Mouse (Mus musculus) urinary bladder, adult 2 months (tissue): Measurements from ENCODE around the gene Ensa. TPM values are rescaled to one million over a fixed set of nuclear protein-coding genes. Genes with fewer than 3 reads are reported as not detected.
"Not testable (repeated sequence)": the region's sequence is repeated elsewhere in the genome, so short reads cannot be mapped to it uniquely, and the experiment has no call there.

Experiments
- DNase-seq: peaks from one replicate; pipeline ENCODE4 v3.0.0; 2022; ENCODE audit warnings: low spot score
- polyA plus RNA-seq: library from polyadenylated mRNA; depleted of rRNA; stranded (reverse); fragments of >200 nt; gene quantifications from 2 replicates; pipeline ENCODE4 v1.2.3, GENCODE M21; 2012

The Ensa gene
- polyA plus RNA-seq, 1 experiment: 31.6 TPM

DNA sequence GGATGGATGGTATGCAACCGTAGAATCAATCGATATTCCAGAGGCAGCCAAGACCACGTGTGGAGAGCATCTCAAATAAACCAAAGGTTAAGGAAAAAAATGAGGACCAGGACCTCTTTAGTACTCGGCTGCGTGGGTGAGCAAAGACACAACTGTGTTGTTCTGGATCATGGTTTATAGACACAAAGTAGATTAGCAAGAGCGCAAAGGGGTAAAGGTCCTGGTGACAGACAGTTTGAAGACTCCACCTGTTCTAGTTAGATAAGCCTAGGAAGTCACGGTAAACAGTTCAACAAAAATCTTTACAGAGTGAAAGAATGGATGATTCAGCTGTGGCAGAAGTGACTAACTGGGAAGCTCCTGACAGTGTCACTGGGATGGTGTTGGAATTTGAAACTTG, 18.3 kb downstream of the Ensa start:
- DNase-seq: no peak

DNA sequence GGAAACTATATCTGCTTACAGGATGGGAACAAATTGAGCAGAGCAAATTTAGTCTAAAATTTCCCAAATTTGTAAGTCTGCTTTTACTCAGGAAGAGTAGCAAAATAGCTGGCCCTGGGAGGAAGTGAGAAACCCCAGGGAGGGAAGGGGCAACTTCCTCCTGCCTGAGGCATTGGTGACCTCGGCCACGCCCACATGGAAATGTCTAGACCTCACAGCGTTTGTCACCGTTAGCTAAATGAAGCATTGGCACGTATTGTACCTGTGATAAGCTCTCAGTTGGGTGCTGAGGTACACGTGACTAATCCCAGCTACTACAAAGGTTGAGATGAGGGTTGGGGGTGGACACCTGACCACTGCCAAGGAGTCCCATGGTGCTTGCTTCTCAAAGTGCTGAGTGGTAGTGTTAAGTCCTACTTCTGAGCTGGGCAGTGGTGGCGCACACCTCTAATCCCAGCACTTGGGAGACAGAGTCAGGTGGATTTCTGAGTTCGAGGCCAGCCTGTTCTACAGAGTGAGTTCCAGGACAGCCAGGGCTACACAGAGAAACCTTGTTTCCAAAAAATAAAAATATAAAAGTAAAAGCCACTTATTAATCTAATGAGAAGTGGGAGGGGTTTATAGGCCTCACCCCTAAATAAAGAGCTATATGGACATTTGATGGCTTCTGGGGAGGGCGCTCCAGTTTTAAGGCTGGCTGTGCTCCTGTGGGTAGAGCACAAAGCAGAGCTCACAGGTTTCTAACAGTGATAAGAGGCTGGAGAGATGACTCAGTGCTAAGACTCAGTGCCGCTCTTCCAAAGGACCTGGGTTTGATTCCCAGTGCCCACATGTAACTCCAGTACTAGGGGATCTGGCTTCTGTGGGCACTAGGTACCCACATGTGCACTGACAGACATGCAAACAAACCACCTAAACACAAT, 20.8 kb downstream of the Ensa start:
- DNase-seq: no peak

- no peak for DNase-seq
These were observed 23.2 kb downstream of the Ensa start for GRCm38 (mm10) chr3:95648016-95648415.

GRCm38 (mm10) chr3:95650276-95651032, 25.7 kb downstream of the Ensa start:
- no peak for DNase-seq

DNA sequence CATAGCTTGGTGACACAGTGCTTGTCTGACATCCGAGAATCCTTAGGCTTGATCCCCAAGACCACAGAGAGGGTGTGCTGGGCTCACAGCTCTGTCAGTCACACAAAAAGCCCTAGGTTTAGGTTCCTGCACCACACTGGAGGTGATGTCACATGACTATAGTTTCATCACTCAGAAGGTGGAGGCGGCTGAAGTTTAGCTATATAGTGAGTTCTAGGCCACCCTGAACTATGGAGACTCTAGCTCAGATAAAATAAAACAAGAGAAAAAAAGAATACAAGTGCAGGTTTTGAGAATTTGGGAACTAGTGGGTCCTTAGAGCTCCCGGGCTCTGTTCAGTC, 26.2 kb downstream of the Ensa start:
- no peak for DNase-seq

GRCm38 (mm10) chr3:95651391-95652203, 26.8 kb downstream of the Ensa start:
- DNase-seq: no peak

- no peak for DNase-seq
These were observed 27.5 kb downstream of the Ensa start for GRCm38 (mm10) chr3:95652204-95652811.

DNA sequence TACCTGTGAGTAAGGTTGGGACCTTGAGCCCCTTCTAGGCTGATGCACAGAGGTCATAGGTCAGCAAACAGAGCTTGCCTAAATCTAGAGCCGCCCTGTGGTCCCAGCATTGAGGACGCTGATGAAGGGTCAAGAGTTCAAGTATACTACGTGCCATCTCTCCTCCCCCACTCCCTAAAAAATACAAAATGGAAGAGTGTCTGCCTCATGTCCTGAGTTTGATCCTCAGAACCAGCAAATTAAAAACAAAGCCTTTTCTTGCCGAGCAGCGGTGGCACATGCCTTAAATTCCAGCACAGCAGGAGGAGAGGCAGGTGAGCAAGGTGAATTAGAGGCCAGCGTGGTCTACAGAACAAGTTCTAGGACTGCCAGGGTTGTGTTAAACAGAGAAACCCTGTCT, 28.1 kb downstream of the Ensa start:
- no peak for DNase-seq

- DNase-seq: no peak
These were observed 28.8 kb downstream of the Ensa start for GRCm38 (mm10) chr3:95653473-95654034.

GRCm38 (mm10) chr3:95654371-95654770, 29.6 kb downstream of the Ensa start:
- DNase-seq: not testable (repeated sequence)

GRCm38 (mm10) chr3:95655437-95655836, 30.6 kb downstream of the Ensa start:
- DNase-seq: no peak

- no peak for DNase-seq
These were observed 32.3 kb downstream of the Ensa start for GRCm38 (mm10) chr3:95657108-95657507.

GRCm38 (mm10) chr3:95657711-95658110, 32.9 kb downstream of the Ensa start:
- DNase-seq: no peak

- DNase-seq: peak; percentile 99
These were observed 33.6 kb downstream of the Ensa start, which contains the start of gene Mcl1 for GRCm38 (mm10) chr3:95658236-95658867. Gene Mcl1 (plus strand): TSS chr3:95658788.

- DNase-seq: peak; percentile 67
These were observed 34.3 kb downstream of the Ensa start for GRCm38 (mm10) chr3:95658868-95659712.

DNA sequence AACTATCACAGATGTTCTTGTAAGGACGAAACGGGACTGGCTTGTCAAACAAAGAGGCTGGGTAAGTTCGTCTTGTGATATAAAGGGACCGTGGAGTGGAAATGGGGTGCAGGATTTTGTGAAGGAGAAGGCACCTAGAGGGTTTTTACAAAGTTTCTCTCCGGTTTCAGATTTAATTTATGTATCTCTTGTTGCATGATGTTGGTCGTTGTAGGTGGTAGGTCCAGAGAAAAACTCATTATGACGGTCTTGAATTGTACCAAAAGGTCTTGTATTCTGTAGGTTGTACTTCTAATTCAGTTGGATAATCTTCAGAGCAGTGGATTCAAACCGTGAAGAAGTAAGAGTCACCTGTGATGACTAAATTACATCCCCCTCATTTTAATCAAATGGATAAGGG, 35.2 kb downstream of the Ensa start:
- no peak for DNase-seq

DNA sequence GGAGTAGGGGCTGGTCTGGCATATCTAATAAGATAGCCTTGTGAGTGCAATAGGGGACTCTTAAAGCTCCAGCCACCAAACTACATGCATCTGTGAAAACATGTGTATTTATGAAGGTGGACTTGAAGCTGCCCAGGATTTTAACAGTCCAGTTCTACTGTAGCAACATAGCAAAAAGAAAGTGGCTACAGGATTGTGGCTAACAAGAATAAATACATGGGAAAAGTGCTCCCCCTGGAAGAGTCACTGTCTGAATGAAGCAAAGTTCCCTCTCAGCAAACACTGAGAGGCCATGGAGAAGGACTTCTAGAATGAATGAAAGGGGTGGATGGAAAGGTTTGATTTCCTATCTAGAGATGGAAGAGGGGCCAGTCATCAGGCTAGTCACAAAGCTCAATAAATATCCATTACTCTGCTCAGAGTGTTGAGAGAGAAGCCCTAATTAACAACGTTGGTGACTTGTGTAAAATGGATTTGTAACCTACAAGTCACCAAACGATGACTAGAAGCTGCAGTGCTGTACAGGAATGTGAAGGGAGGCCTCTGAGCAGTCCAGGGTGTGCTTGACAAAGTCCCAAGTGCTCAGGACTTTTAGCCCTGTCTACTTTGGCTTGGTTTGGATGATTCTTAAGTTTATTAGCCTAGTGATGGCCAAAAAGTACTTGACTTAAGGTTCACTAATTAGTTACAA, 36.1 kb downstream of the Ensa start:
- no peak for DNase-seq

DNA sequence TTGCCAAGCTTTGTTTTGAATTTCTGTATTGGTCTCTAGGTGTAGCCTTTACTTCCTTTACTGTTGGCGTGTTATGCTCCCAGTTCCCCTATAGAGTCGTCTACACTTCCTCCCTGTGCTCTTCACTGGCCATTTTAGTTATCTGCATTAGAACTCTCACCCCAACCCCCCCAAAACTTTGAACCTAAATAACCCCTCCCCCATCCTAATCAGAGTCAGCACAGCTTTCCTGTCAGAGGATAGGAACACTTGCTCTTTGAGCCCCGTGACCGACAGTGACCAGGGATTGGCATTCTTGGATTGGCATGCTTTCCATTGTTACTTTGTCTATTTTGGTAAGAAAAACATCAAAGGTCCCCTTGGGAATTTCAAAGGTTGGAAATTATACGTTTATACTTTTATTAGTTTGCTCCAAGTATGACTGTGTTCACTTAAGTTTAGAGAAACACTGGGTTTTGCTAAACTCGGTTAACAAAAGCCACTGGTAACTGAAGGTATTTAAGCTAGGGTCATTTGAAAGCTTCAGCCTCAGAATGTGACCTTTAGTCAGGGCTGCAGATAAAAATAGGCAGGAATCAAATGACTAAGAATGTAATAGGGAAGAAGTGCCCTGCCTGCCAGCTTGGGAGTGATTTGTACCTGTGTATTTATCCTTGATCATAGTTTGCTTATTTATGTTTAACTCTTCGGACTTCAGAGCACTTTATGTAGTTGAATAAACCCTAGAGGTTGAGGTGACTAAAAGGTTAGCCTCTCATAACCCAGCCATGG, 37.3 kb downstream of the Ensa start:
- no peak for DNase-seq
